Mouse (Mus musculus) thymus, adult 2 months (tissue): ENCODE results near the gene 4930426L09Rik. TPM values are rescaled to one million over a fixed set of nuclear protein-coding genes. Genes with fewer than 3 reads are reported as not detected.

ENCODE experiments used
- DNase-seq: peaks from one replicate; pipeline ENCODE4 v3.0.0; 2021
- H3K27ac ChIP-seq: fragments of 200-500 bp; 2 replicates; pipeline ENCODE4 v1.5.1; 2012; ENCODE audit warnings: low read length, control low read depth; ENCODE audit not compliant: control insufficient read depth, insufficient read depth
- H3K27me3 ChIP-seq: fragments of 200-500 bp; 2 replicates; pipeline ENCODE4 v1.6.1; 2012; ENCODE audit warnings: mild to moderate bottlenecking, low read length, moderate library complexity, mixed read lengths; ENCODE audit not compliant: control insufficient read depth, insufficient read depth
- H3K36me3 ChIP-seq: fragments of 200-500 bp; 2 replicates; pipeline ENCODE4 v1.6.1; 2012; ENCODE audit warnings: mild to moderate bottlenecking, low read length, moderate library complexity; ENCODE audit not compliant: control insufficient read depth, insufficient read depth
- H3K4me1 ChIP-seq: fragments of 200-500 bp; replicated peaks from 2 replicates; pipeline ENCODE4 v1.6.1; 2012; ENCODE audit warnings: low read length; ENCODE audit not compliant: control insufficient read depth, insufficient read depth
- H3K4me3 ChIP-seq: fragments of 200-500 bp; 2 replicates; pipeline ENCODE4 v1.5.1; 2012; ENCODE audit warnings: mild to moderate bottlenecking, low read length, control low read depth, moderate library complexity; ENCODE audit not compliant: control insufficient read depth, insufficient read depth
- CTCF ChIP-seq: fragments of 200-500 bp; IDR thresholded peaks from 2 replicates; pipeline ENCODE4 v1.5.1; 2012; ENCODE audit warnings: mild to moderate bottlenecking, control low read depth, low read length, moderate library complexity, borderline replicate concordance; ENCODE audit not compliant: control insufficient read depth, poor library complexity, insufficient read depth; ENCODE audit errors: extremely low read depth
- POLR2A ChIP-seq: fragments of 200-500 bp; IDR thresholded peaks from 2 replicates; pipeline ENCODE4 v1.6.1; 2012; ENCODE audit warnings: mild to moderate bottlenecking, low read length, control low read depth, moderate library complexity; ENCODE audit not compliant: control insufficient read depth, poor library complexity, insufficient read depth; ENCODE audit errors: extremely low read depth
- WGBS: fragments of 180-500 bp; shearing (Covaris S2); methylation state at CpG from one replicate; pipeline ENCODE4 v1.1.7; 2018; 5-methylcytosine and 5-hydroxymethylcytosine counted together
- polyA plus RNA-seq: library from polyadenylated mRNA; depleted of rRNA; stranded (reverse); fragments of >200 nt; gene quantifications from 2 replicates; pipeline ENCODE4 v1.2.3, GENCODE M21; 2012

Gene 4930426L09Rik
- polyA plus RNA-seq, 1 experiment, result 2.0 TPM

DNA sequence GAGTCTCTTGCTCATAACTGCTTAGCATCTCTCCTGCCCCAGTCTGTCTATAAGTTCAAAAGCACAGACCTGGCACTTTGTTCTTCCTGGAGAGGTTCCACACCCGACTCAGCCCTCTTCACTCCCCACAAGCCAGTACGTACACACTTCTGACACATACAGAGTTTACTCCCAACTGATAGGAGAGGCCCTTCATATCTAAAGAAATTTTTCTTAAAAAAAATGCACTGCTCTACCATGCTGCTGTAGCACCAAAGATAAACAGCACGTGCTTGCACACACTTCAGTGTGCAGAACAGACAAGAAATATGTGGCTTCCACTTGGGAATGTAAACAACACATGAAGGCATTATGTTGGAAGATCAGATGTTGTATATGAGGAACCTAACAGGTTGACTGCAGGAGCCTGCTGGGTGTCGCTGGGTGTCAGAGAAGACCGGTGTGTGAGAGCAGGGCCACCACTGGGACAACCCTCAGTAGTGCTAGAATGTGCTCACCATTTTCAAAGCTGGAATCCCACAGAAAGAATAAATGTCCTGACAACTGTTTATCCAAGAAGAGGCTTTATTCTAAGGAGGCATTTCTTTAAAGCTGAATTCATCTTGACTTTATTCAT, 29.0 kb upstream of the 4930426L09Rik start:
- Histone ChIP-seq H3K27me3 (no peaks in the 10 kb centered on the region), H3K27ac (peak overlapping the region; percentile 16; the same call in 1 of the 2 replicates), H3K4me1 (peaks cover 39% of the 10 kb centered on the region), H3K4me3 (no peak overlapping the region), H3K36me3 (peaks cover 4% of the 10 kb centered on the region; the same call in 1 of the 2 replicates)
- DNase-seq, result no peak
- WGBS, result 56% methylated on average over 5 of the region's 5 CpGs
- no peak for TF ChIP-seq POLR2A
- TF ChIP-seq CTCF, result no peak

DNA sequence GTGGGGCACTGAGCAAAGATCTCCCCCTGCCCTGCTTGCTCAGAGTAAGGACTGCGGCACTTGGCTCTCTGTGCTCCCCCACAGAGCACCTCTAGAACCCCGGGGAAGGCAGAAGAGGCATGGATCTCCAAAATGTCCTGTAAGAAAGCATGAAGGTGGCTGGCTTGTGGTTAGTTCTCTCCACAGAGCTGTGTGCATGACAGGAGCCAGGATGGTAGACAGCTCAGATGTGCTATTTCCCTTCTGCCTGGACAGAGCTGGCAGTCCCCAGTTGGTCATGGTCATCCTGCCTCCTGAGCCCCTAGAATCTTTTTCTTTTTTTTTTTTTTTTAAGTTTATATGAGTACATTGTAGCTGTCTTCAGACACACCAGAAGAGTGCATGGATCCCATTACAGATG, 27.7 kb upstream of the 4930426L09Rik start:
- no peak overlapping the region for H3K4me3 ChIP-seq
- no peak for TF ChIP-seq POLR2A
- no peak for TF ChIP-seq CTCF
- H3K27me3 ChIP-seq, result no peaks in the 10 kb centered on the region
- H3K36me3 ChIP-seq, result peaks cover 4% of the 10 kb centered on the region; the same call in 1 of the 2 replicates
- no peak overlapping the region for H3K27ac ChIP-seq
- no peak for DNase-seq
- WGBS, result 44% methylated on average over 2 of the region's 2 CpGs
- H3K4me1 ChIP-seq, result peaks cover 41% of the 10 kb centered on the region

DNA sequence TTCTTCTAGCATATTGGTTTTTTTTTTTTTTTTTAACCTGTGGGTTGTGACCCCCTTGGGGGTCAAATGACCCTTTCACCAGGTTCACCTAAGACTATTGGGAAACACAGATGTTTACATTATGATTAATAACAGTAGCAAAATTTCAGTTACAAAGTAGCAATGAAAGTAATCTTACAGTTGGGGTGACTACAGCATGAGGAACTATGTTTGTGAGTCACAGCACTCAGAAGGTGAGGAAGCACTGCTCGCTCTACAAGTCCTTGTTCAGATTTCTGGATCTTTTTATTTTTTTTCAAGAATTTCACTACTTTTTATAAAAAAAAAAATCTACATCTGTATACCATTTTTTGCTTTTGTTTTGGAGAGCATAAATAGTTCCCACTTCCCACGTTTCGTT, 26.6 kb upstream of the 4930426L09Rik start:
- no peak for DNase-seq
- no peak overlapping the region for H3K4me3 ChIP-seq
- peaks cover 4% of the 10 kb centered on the region; the same call in 1 of the 2 replicates for H3K36me3 ChIP-seq
- WGBS, result 79% methylated on average over 3 of the region's 3 CpGs
- H3K4me1 ChIP-seq, result peaks cover 38% of the 10 kb centered on the region
- H3K27me3 ChIP-seq, result no peaks in the 10 kb centered on the region
- TF ChIP-seq POLR2A, result no peak
- no peak for TF ChIP-seq CTCF
- no peak overlapping the region for H3K27ac ChIP-seq

DNA sequence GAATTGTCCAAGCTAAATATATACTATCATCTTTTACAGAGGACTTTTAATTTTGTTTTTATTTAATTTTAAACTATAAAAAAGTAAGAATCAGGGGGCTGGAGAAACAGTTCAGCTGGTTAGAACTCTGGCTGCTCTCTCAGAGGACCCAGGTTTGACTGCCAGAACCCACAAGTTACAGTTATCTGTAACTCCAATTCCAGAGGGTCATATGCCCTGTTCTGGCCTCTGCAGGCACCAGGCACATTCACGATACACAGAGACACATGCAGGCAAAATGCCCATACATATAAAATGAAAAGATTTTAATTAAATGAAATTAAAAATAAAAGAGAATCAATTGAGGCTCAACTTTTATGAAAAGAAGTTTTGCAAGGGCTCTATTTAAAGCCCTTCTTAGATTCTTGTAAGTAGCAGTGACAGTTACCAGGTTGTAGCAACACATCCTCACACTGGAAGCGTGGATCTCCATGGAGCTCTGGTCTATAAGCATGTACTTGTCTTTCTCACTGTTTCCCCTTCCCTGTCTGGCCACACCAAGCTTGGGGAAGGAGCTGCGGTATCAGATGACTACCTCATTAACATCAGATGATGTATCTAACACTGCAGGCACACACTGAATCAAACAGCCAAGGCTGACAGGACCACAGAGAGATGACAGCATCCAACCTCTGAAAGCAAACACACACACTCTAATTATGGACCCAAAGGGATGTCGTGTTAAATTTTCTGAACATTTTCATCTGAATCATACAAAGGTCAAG, 23.1 kb upstream of the 4930426L09Rik start:
- TF ChIP-seq POLR2A (no peak), CTCF (no peak)
- WGBS, result 70% methylated on average over 4 of the region's 4 CpGs
- no peaks in the 10 kb centered on the region for H3K27me3 ChIP-seq
- peaks cover 4% of the 10 kb centered on the region; the same call in 1 of the 2 replicates for H3K36me3 ChIP-seq
- DNase-seq, result no peak
- no peak overlapping the region for H3K27ac ChIP-seq
- H3K4me3 ChIP-seq, result no peak overlapping the region
- H3K4me1 ChIP-seq, result peaks cover 25% of the 10 kb centered on the region

DNA sequence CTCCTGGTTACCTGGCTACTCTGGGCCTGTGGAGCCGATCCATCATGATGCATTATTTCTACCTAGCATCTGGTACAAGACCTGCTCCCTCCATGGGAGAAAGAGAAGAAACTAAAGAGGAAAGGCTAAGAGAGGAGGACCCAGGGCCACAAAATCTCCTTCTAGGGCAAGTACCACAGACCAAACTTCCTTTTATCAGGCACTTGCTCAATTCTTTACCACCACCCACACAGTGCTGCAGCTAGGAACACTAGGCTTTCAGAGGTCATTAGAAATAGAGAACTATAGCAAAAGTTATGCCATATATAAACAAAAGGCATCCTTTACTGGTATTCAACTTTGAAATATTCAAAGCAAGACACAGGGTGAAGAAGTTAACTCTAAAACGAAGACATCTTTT, 22.0 kb upstream of the 4930426L09Rik start:
- no peak for TF ChIP-seq CTCF
- TF ChIP-seq POLR2A, result no peak
- no peak for DNase-seq
- no peaks in the 10 kb centered on the region for H3K27me3 ChIP-seq

DNA sequence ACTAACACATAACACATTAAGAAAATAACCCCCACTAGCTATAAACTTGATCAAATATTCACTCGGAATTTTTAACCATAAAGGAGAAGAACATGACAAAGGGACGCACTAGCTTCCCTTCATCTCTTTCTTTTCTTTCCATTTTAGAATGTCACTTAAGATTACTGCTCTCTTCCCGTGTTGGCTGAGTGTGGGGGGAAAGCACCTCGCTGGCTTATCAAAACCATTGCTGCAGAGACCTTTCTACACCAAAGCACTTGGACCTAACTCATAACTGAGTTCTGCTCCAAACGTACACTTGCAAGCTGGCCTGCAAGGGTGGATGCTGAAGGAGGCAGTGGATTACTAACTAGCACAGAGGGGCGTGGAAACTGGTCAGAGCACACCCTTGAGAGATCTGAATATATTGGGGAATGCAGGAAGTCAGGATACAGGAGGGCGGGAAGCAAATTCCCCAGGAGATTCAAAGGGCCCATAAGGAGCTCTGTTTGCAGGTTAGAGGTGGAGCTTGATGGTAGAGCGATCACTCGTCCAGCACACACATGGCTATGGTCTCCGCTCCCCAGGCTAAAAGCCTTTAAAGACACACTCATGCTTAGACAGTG, 20.8 kb upstream of the 4930426L09Rik start:
- Histone ChIP-seq H3K4me1 (peaks cover 22% of the 10 kb centered on the region), H3K27ac (no peak overlapping the region), H3K27me3 (no peaks in the 10 kb centered on the region), H3K36me3 (peaks cover 4% of the 10 kb centered on the region; the same call in 1 of the 2 replicates), H3K4me3 (no peak overlapping the region)
- TF ChIP-seq CTCF, result no peak
- no peak for TF ChIP-seq POLR2A
- DNase-seq, result no peak
- WGBS, result 90% methylated on average over 10 of the region's 10 CpGs

More for the DNA sequence above, 22.0 kb upstream of the 4930426L09Rik start:
- Histone ChIP-seq H3K4me1 (peaks cover 20% of the 10 kb centered on the region), H3K4me3 (no peak overlapping the region), H3K36me3 (peaks cover 4% of the 10 kb centered on the region; the same call in 1 of the 2 replicates), H3K27ac (no peak overlapping the region)
- 69% methylated on average over 2 of the region's 2 CpGs for WGBS
